Mouse (Mus musculus) MEL (cell line): ENCODE measurements around the gene Slc26a9. TPM values are rescaled to one million over a fixed set of nuclear protein-coding genes. Genes with fewer than 3 reads are reported as not detected.

Experiments used
- DNase-seq: peaks from one replicate; pipeline ENCODE4 v3.0.0; 2011; ENCODE audit warnings: low read depth, low spot score
- H3K27ac ChIP-seq: 2 replicates; pipeline ENCODE4 v1.5.1; 2012; ENCODE audit warnings: low read depth, mild to moderate bottlenecking, control low read depth, low read length, moderate library complexity; ENCODE audit not compliant: control insufficient read depth
- H3K27me3 ChIP-seq, 2 experiments: fragments of 150-350 bp in 1 of 2; sonication (generic) in 1 of 2; 2 replicates each; pipeline ENCODE4 v1.6.1; 2012; ENCODE audit warnings: low read length in 2 of 2, mild to moderate bottlenecking in 2 of 2, improper control_type of control experiment in 1 of 2, moderate library complexity in 1 of 2; ENCODE audit not compliant: insufficient read depth in 2 of 2, control insufficient read depth in 1 of 2
- H3K36me3 ChIP-seq, 2 experiments: 2 replicates each; pipeline ENCODE4 v1.6.1; 2012 to 2014; ENCODE audit warnings: low read length in 2 of 2, improper control_type of control experiment in 1 of 2, inconsistent platforms in 1 of 2, mild to moderate bottlenecking in 1 of 2; ENCODE audit not compliant: insufficient read depth in 2 of 2, control insufficient read depth in 1 of 2
- H3K4me1 ChIP-seq, 2 experiments: fragments of 150-350 bp in 1 of 2; sonication (generic) in 1 of 2; 2 replicates each; pipeline ENCODE4 v1.6.1; 2012; ENCODE audit warnings: low read length in 2 of 2, improper control_type of control experiment in 1 of 2, mild to moderate bottlenecking in 1 of 2; ENCODE audit not compliant: insufficient read depth in 2 of 2, control insufficient read depth in 1 of 2
- H3K4me3 ChIP-seq, 2 experiments: fragments of 150-350 bp in 1 of 2; sonication (generic) in 1 of 2; 2 replicates each; pipeline ENCODE4 v1.5.1; 2012; ENCODE audit warnings: low read depth in 2 of 2, low read length in 2 of 2, mild to moderate bottlenecking in 2 of 2, moderate library complexity in 2 of 2, control low read depth in 1 of 2, improper control_type of control experiment in 1 of 2; ENCODE audit not compliant: control insufficient read depth in 1 of 2, insufficient read depth in 1 of 2
- H3K79me2 ChIP-seq: 2 replicates; pipeline ENCODE4 v1.6.1; 2012; ENCODE audit warnings: mild to moderate bottlenecking, low read length, moderate library complexity; ENCODE audit not compliant: control insufficient read depth, poor library complexity, insufficient read depth
- H3K9ac ChIP-seq: 2 replicates; pipeline ENCODE4 v1.6.1; 2012; ENCODE audit warnings: low read depth, mild to moderate bottlenecking, control low read depth, low read length, moderate library complexity; ENCODE audit not compliant: control insufficient read depth, poor library complexity, severe bottlenecking
- H3K9me3 ChIP-seq: fragments of 150-350 bp; sonication (generic); replicated peaks from 2 replicates; pipeline ENCODE4 v1.6.1; 2012; ENCODE audit warnings: mild to moderate bottlenecking, low read length, improper control_type of control experiment, moderate library complexity; ENCODE audit not compliant: insufficient read depth
- CHD1 ChIP-seq: IDR thresholded peaks from 2 replicates; pipeline ENCODE4 v1.6.1; 2012; ENCODE audit warnings: low read depth, mild to moderate bottlenecking, inconsistent platforms, low read length, improper control_type of control experiment
- E2F4 ChIP-seq: IDR thresholded peaks from 2 replicates; pipeline ENCODE4 v1.6.1; 2011; ENCODE audit warnings: low read depth, low read length, improper control_type of control experiment, borderline replicate concordance
- EP300 ChIP-seq, 2 experiments: IDR thresholded peaks; 2 replicates each; pipeline ENCODE4 v1.6.1; 2011; ENCODE audit warnings: improper control_type of control experiment in 2 of 2, low read length in 2 of 2, low read depth in 1 of 2, mild to moderate bottlenecking in 1 of 2
- ETS1 ChIP-seq: IDR thresholded peaks from 2 replicates; pipeline ENCODE4 v1.6.1; 2012; ENCODE audit warnings: low read depth, mild to moderate bottlenecking, inconsistent platforms, low read length, improper control_type of control experiment, moderate library complexity
- GABPA ChIP-seq: IDR thresholded peaks from 2 replicates; pipeline ENCODE4 v1.6.1; 2012; ENCODE audit warnings: low read depth, mild to moderate bottlenecking, inconsistent platforms, low read length, improper control_type of control experiment, moderate library complexity
- JUND ChIP-seq: IDR thresholded peaks from 2 replicates; pipeline ENCODE4 v1.6.1; 2011; ENCODE audit warnings: low read depth, mild to moderate bottlenecking, improper control_type of control experiment, low read length
- KAT2A ChIP-seq: conservative IDR thresholded peaks from 2 replicates; pipeline ENCODE4 v1.6.1; 2012; ENCODE audit warnings: low read depth, low read length, improper control_type of control experiment, inconsistent platforms
- MAFK ChIP-seq: IDR thresholded peaks from 2 replicates; pipeline ENCODE4 v1.6.1; 2011; ENCODE audit warnings: low read depth, mild to moderate bottlenecking, low read length, improper control_type of control experiment, borderline replicate concordance
- MEF2A ChIP-seq: IDR thresholded peaks from 2 replicates; pipeline ENCODE4 v1.6.1; 2014; ENCODE audit warnings: low read depth, mild to moderate bottlenecking, inconsistent platforms, low read length, improper control_type of control experiment; ENCODE audit not compliant: poor library complexity, insufficient replicate concordance, severe bottlenecking; ENCODE audit errors: extremely low read depth
- MXI1 ChIP-seq: IDR thresholded peaks from 2 replicates; pipeline ENCODE4 v1.6.1; 2011; ENCODE audit warnings: mild to moderate bottlenecking, low read depth, low read length, improper control_type of control experiment
- NELFE ChIP-seq: IDR thresholded peaks from 2 replicates; pipeline ENCODE4 v1.6.1; 2011; ENCODE audit warnings: low read depth, low read length, improper control_type of control experiment
- NRF1 ChIP-seq: IDR thresholded peaks from 2 replicates; pipeline ENCODE4 v1.6.1; 2014; ENCODE audit warnings: low read depth, mild to moderate bottlenecking, inconsistent platforms, low read length, improper control_type of control experiment, moderate library complexity; ENCODE audit not compliant: poor library complexity, insufficient read depth, severe bottlenecking
- POLR2A ChIP-seq, 2 experiments: IDR thresholded peaks; 2 replicates each; pipeline ENCODE4 v1.6.1; 2011 to 2012; ENCODE audit warnings: low read length in 2 of 2, mild to moderate bottlenecking in 2 of 2, control low read depth in 1 of 2, improper control_type of control experiment in 1 of 2, low read depth in 1 of 2, moderate library complexity in 1 of 2; ENCODE audit not compliant: control insufficient read depth in 1 of 2, insufficient read depth in 1 of 2, poor library complexity in 1 of 2
- POLR2AphosphoS5 ChIP-seq: IDR thresholded peaks from 2 replicates; pipeline ENCODE4 v1.6.1; 2012; ENCODE audit warnings: low read depth, borderline replicate concordance, mild to moderate bottlenecking, inconsistent platforms, low read length, moderate library complexity, mixed read lengths
- RAD21 ChIP-seq: IDR thresholded peaks from 2 replicates; pipeline ENCODE4 v1.6.1; 2011; ENCODE audit warnings: mild to moderate bottlenecking, low read depth, low read length, improper control_type of control experiment
- SIN3A ChIP-seq: IDR thresholded peaks from 2 replicates; pipeline ENCODE4 v1.6.1; 2012; ENCODE audit warnings: low read length, improper control_type of control experiment, inconsistent platforms
- TBP ChIP-seq: IDR thresholded peaks from 2 replicates; pipeline ENCODE4 v1.8.0; 2011; ENCODE audit warnings: low read depth, low read length, improper control_type of control experiment
- TCF12 ChIP-seq: IDR thresholded peaks from 2 replicates; pipeline ENCODE4 v1.6.1; 2014; ENCODE audit warnings: low read depth, mild to moderate bottlenecking, inconsistent platforms, low read length, improper control_type of control experiment, moderate library complexity
- UBTF ChIP-seq: IDR thresholded peaks from 2 replicates; pipeline ENCODE4 v1.6.1; 2012; ENCODE audit warnings: low read depth, mild to moderate bottlenecking, inconsistent platforms, low read length, improper control_type of control experiment, moderate library complexity, borderline replicate concordance; ENCODE audit not compliant: insufficient read depth
- USF2 ChIP-seq, 2 experiments: IDR thresholded peaks; 2 replicates each; pipeline ENCODE4 v1.6.1; 2011 to 2012; ENCODE audit warnings: improper control_type of control experiment in 2 of 2, low read length in 2 of 2, borderline replicate concordance in 1 of 2, inconsistent platforms in 1 of 2, low read depth in 1 of 2, mild to moderate bottlenecking in 1 of 2; ENCODE audit not compliant: insufficient read depth in 1 of 2
- polyA plus RNA-seq, 2 experiments: library from polyadenylated mRNA; stranded (reverse) in 1 of 2; unstranded in 1 of 2; fragments of >175 nt in 1 of 2; fragments of >200 nt in 1 of 2; gene quantifications; 2 replicates each; pipeline versions ENCODE4 v1.2.1 to v1.2.4; 2012; ENCODE audit warnings: low replicate concordance in 2 of 2, low read depth in 1 of 2; ENCODE audit not compliant: insufficient read length in 2 of 2, insufficient read depth in 1 of 2, missing spikeins in 1 of 2
- total RNA-seq: library from RNA; depleted of rRNA; stranded (reverse); fragments of 300-350 nt; gene quantifications from 2 replicates; pipeline ENCODE4 v1.2.3, GENCODE M21; 2012

Slc26a9 gene
- total and polyA plus RNA-seq, 3 experiments = 0.04 TPM; not detected in 2

DNA sequence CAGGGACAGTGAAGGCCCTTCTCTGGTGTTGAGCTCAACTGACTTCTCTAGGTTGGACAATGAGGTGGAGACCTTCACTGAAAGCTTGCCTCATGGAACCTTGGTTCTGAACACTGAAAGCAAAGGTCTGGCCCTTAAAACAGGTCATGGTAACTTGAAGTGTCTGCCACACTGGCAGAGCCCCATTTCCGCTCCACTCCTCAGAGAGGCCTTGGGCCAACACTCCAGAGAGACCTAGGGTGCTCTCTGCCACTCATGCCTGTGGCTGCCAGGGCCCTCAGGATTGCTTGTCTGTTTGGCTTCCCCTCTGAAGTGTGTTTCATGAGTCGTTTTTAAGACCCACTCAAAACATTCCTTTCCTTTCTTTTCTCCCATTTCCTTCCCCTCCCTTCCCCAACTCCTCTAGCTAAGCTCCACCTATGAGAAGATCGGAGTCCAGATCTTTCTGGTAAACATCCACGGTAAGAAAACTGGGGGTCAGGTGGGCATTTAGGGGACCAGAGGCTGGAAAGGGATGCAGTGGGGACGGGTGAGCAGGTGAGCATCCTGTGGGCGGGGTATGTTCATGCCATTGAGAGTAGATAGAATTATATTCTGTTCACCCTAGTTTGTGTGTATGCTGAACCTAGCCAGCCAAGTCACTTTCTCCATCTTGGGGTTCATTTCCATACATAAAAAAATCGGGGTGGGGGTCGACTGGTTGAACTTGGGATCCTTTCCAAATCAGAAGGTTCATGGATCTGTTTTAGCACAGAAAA is 20.9 kb downstream of the Slc26a9 start:
- no peaks in the 10 kb centered on the region for H3K9me3 ChIP-seq
- H3K4me3 ChIP-seq = no peak overlapping the region
- H3K27ac ChIP-seq = no peak overlapping the region
- TF ChIP-seq GABPA (no peak), JUND (no peak), TCF12 (no peak), USF2 (IDR thresholded peaks at IDR 0.05; ENCODE audit: borderline replicate concordance in 1 of 2, insufficient read depth in 1 of 2, low read depth in 1 of 2, low read length in 2 of 2) (no peak), NELFE (no peak), KAT2A (no peak), EP300 (IDR thresholded peaks at IDR 0.05; ENCODE audit: low read depth in 1 of 2, low read length in 2 of 2) (no peak), RAD21 (no peak), E2F4 (no peak), SIN3A (no peak), UBTF (no peak), TBP (no peak), POLR2A (IDR thresholded peaks at IDR 0.05; ENCODE audit: control insufficient read depth in 1 of 2, insufficient read depth in 1 of 2, low read depth in 1 of 2, low read length in 2 of 2, poor library complexity in 1 of 2) (no peak), MAFK (no peak), MEF2A (no peak), CHD1 (no peak), ETS1 (no peak), NRF1 (no peak), MXI1 (no peak), POLR2AphosphoS5 (no peak)
- no peak for DNase-seq
- H3K27me3 ChIP-seq = peaks cover 17 to 18% of the 10 kb centered on the region in 2 experiments
- no peak overlapping the region for H3K9ac ChIP-seq
- H3K4me1 ChIP-seq = no peaks in the 10 kb centered on the region; a peak in 1 of 4 replicates
- no peaks in the 10 kb centered on the region for H3K36me3 ChIP-seq
- no peaks in the 10 kb centered on the region for H3K79me2 ChIP-seq
